Mouse (Mus musculus): ENCODE measurements around the gene Tiam2. TPM values are rescaled to one million over a fixed set of nuclear protein-coding genes. Genes with fewer than 3 reads are reported as not detected.
A peak's percentile ranks its signal among the peaks of the same experiment; 100 is the strongest.
"Not testable (repeated sequence)": the region's sequence is repeated elsewhere in the genome, so short reads cannot be mapped to it uniquely, and the experiment has no call there.

The Tiam2 gene
- total RNA-seq, 4 experiments from 2014 or later, result 29.3 to 36.2 (median 33.9) TPM

GRCm38 (mm10) chr17:3338821-3339220, 12.4 kb downstream of the Tiam2 start:
- DNase-seq (ENCODE audit: low spot score in 2 of 2), result peak in 1 of 2 experiments; percentile 24

GRCm38 (mm10) chr17:3344872-3345271, 18.5 kb downstream of the Tiam2 start:
- DNase-seq (ENCODE audit: low spot score in 2 of 2), result no peak

GRCm38 (mm10) chr17:3345276-3345885, 19.0 kb downstream of the Tiam2 start:
- DNase-seq (ENCODE audit: low spot score in 2 of 2), result peak in 1 of 2 experiments; percentile 7

GRCm38 (mm10) chr17:3347800-3348199, 21.4 kb downstream of the Tiam2 start:
- no peak for DNase-seq (ENCODE audit: low spot score in 2 of 2)

GRCm38 (mm10) chr17:3349331-3349730, 23.0 kb downstream of the Tiam2 start:
- no peak for DNase-seq (ENCODE audit: low spot score in 2 of 2)

- no peak for DNase-seq (ENCODE audit: low spot score in 2 of 2)
Measured at GRCm38 (mm10) chr17:3349939-3350338, 23.6 kb downstream of the Tiam2 start.

- peak in 1 of 2 experiments; percentile 14 for DNase-seq (ENCODE audit: low spot score in 2 of 2)
Measured at GRCm38 (mm10) chr17:3350405-3350804, 24.0 kb downstream of the Tiam2 start.

GRCm38 (mm10) chr17:3351668-3352067, 25.3 kb downstream of the Tiam2 start:
- DNase-seq (ENCODE audit: low spot score in 2 of 2), result no peak

GRCm38 (mm10) chr17:3353141-3353540, 26.8 kb downstream of the Tiam2 start:
- not testable (repeated sequence) for DNase-seq (ENCODE audit: low spot score in 2 of 2)

GRCm38 (mm10) chr17:3354856-3355255, 28.5 kb downstream of the Tiam2 start:
- DNase-seq (ENCODE audit: low spot score in 2 of 2), result no peak

- DNase-seq (ENCODE audit: low spot score in 2 of 2), result no peak
Measured at GRCm38 (mm10) chr17:3356633-3357365, 30.4 kb downstream of the Tiam2 start.

GRCm38 (mm10) chr17:3360236-3360635, 33.9 kb downstream of the Tiam2 start:
- DNase-seq (ENCODE audit: low spot score in 2 of 2), result no peak

- no peak for DNase-seq (ENCODE audit: low spot score in 2 of 2)
Measured at GRCm38 (mm10) chr17:3361751-3362150, 35.4 kb downstream of the Tiam2 start.

- no peak for DNase-seq (ENCODE audit: low spot score in 2 of 2)
Measured at GRCm38 (mm10) chr17:3363216-3363615, 36.8 kb downstream of the Tiam2 start.

GRCm38 (mm10) chr17:3366741-3367140, 40.4 kb downstream of the Tiam2 start:
- DNase-seq (ENCODE audit: low spot score in 2 of 2), result no peak

- no peak for DNase-seq (ENCODE audit: low spot score in 2 of 2)
Measured at GRCm38 (mm10) chr17:3368386-3368785, 42.0 kb downstream of the Tiam2 start.

- DNase-seq (ENCODE audit: low spot score in 2 of 2), result no peak
Measured at GRCm38 (mm10) chr17:3369631-3370030, 43.3 kb downstream of the Tiam2 start.

GRCm38 (mm10) chr17:3378606-3379005, 52.2 kb downstream of the Tiam2 start:
- no peak for DNase-seq (ENCODE audit: low spot score in 2 of 2)

GRCm38 (mm10) chr17:3379753-3380588, 53.6 kb downstream of the Tiam2 start:
- DNase-seq (ENCODE audit: low spot score in 2 of 2), result no peak

- no peak for DNase-seq (ENCODE audit: low spot score in 2 of 2)
Measured at GRCm38 (mm10) chr17:3385391-3385790, 59.0 kb downstream of the Tiam2 start.

- DNase-seq (ENCODE audit: low spot score in 2 of 2), result no peak
Measured at GRCm38 (mm10) chr17:3387819-3388218, 61.4 kb downstream of the Tiam2 start.

GRCm38 (mm10) chr17:3389741-3390140, 63.4 kb downstream of the Tiam2 start:
- no peak for DNase-seq (ENCODE audit: low spot score in 2 of 2)
